Mouse (Mus musculus) MEL (cell line): Measurements from ENCODE around the gene Pfkm. TPM values are rescaled to one million over a fixed set of nuclear protein-coding genes. Genes with fewer than 3 reads are reported as not detected.

ENCODE experiments used
- DNase-seq: peaks from one replicate; pipeline ENCODE4 v3.0.0; 2011; ENCODE audit warnings: low read depth, low spot score
- H3K27ac ChIP-seq: 2 replicates; pipeline ENCODE4 v1.5.1; 2012; ENCODE audit warnings: low read depth, mild to moderate bottlenecking, control low read depth, low read length, moderate library complexity; ENCODE audit not compliant: control insufficient read depth
- H3K27me3 ChIP-seq, 2 experiments: fragments of 150-350 bp in 1 of 2; sonication (generic) in 1 of 2; 2 replicates each; pipeline ENCODE4 v1.6.1; 2012; ENCODE audit warnings: low read length in 2 of 2, mild to moderate bottlenecking in 2 of 2, improper control_type of control experiment in 1 of 2, moderate library complexity in 1 of 2; ENCODE audit not compliant: insufficient read depth in 2 of 2, control insufficient read depth in 1 of 2
- H3K36me3 ChIP-seq, 2 experiments: 2 replicates each; pipeline ENCODE4 v1.6.1; 2012 to 2014; ENCODE audit warnings: low read length in 2 of 2, improper control_type of control experiment in 1 of 2, inconsistent platforms in 1 of 2, mild to moderate bottlenecking in 1 of 2; ENCODE audit not compliant: insufficient read depth in 2 of 2, control insufficient read depth in 1 of 2
- H3K4me1 ChIP-seq, 2 experiments: fragments of 150-350 bp in 1 of 2; sonication (generic) in 1 of 2; 2 replicates each; pipeline ENCODE4 v1.6.1; 2012; ENCODE audit warnings: low read length in 2 of 2, improper control_type of control experiment in 1 of 2, mild to moderate bottlenecking in 1 of 2; ENCODE audit not compliant: insufficient read depth in 2 of 2, control insufficient read depth in 1 of 2
- H3K4me3 ChIP-seq, 2 experiments: fragments of 150-350 bp in 1 of 2; sonication (generic) in 1 of 2; 2 replicates each; pipeline ENCODE4 v1.5.1; 2012; ENCODE audit warnings: low read depth in 2 of 2, low read length in 2 of 2, mild to moderate bottlenecking in 2 of 2, moderate library complexity in 2 of 2, control low read depth in 1 of 2, improper control_type of control experiment in 1 of 2; ENCODE audit not compliant: control insufficient read depth in 1 of 2, insufficient read depth in 1 of 2
- H3K79me2 ChIP-seq: 2 replicates; pipeline ENCODE4 v1.6.1; 2012; ENCODE audit warnings: mild to moderate bottlenecking, low read length, moderate library complexity; ENCODE audit not compliant: control insufficient read depth, poor library complexity, insufficient read depth
- H3K9ac ChIP-seq: 2 replicates; pipeline ENCODE4 v1.6.1; 2012; ENCODE audit warnings: low read depth, mild to moderate bottlenecking, control low read depth, low read length, moderate library complexity; ENCODE audit not compliant: control insufficient read depth, poor library complexity, severe bottlenecking
- H3K9me3 ChIP-seq: fragments of 150-350 bp; sonication (generic); replicated peaks from 2 replicates; pipeline ENCODE4 v1.6.1; 2012; ENCODE audit warnings: mild to moderate bottlenecking, low read length, improper control_type of control experiment, moderate library complexity; ENCODE audit not compliant: insufficient read depth
- BHLHE40 ChIP-seq: IDR thresholded peaks from 2 replicates; pipeline ENCODE4 v1.6.1; 2012; ENCODE audit warnings: low read depth, mild to moderate bottlenecking, inconsistent platforms, low read length, improper control_type of control experiment, borderline replicate concordance
- CHD2 ChIP-seq: IDR thresholded peaks from 2 replicates; pipeline ENCODE4 v1.6.1; 2011; ENCODE audit warnings: low read length, improper control_type of control experiment
- CTCF ChIP-seq, 3 experiments: IDR thresholded peaks in 2 of 3; conservative IDR thresholded peaks in 1 of 3; 2 replicates each; pipeline ENCODE4 v1.5.1; 2011 to 2012; ENCODE audit warnings: low read length in 3 of 3, low read depth in 2 of 3, mild to moderate bottlenecking in 2 of 3, improper control_type of control experiment in 1 of 3, inconsistent platforms in 1 of 3, mixed read lengths in 1 of 3, moderate library complexity in 1 of 3; ENCODE audit not compliant: control insufficient read depth in 1 of 3, insufficient read depth in 1 of 3, poor library complexity in 1 of 3, severe bottlenecking in 1 of 3
- KAT2A ChIP-seq: conservative IDR thresholded peaks from 2 replicates; pipeline ENCODE4 v1.6.1; 2012; ENCODE audit warnings: low read depth, low read length, improper control_type of control experiment, inconsistent platforms
- MAFK ChIP-seq: IDR thresholded peaks from 2 replicates; pipeline ENCODE4 v1.6.1; 2011; ENCODE audit warnings: low read depth, mild to moderate bottlenecking, low read length, improper control_type of control experiment, borderline replicate concordance
- MEF2A ChIP-seq: IDR thresholded peaks from 2 replicates; pipeline ENCODE4 v1.6.1; 2014; ENCODE audit warnings: low read depth, mild to moderate bottlenecking, inconsistent platforms, low read length, improper control_type of control experiment; ENCODE audit not compliant: poor library complexity, insufficient replicate concordance, severe bottlenecking; ENCODE audit errors: extremely low read depth
- MXI1 ChIP-seq: IDR thresholded peaks from 2 replicates; pipeline ENCODE4 v1.6.1; 2011; ENCODE audit warnings: mild to moderate bottlenecking, low read depth, low read length, improper control_type of control experiment
- MYB ChIP-seq: IDR thresholded peaks from 2 replicates; pipeline ENCODE4 v1.6.1; 2011; ENCODE audit warnings: mild to moderate bottlenecking, low read depth, low read length, improper control_type of control experiment
- NELFE ChIP-seq: IDR thresholded peaks from 2 replicates; pipeline ENCODE4 v1.6.1; 2011; ENCODE audit warnings: low read depth, low read length, improper control_type of control experiment
- POLR2AphosphoS2 ChIP-seq: IDR thresholded peaks from 2 replicates; pipeline ENCODE4 v1.6.1; 2011; ENCODE audit warnings: low read length, improper control_type of control experiment
- POLR2AphosphoS5 ChIP-seq: IDR thresholded peaks from 2 replicates; pipeline ENCODE4 v1.6.1; 2012; ENCODE audit warnings: low read depth, borderline replicate concordance, mild to moderate bottlenecking, inconsistent platforms, low read length, moderate library complexity, mixed read lengths
- SMC3 ChIP-seq: IDR thresholded peaks from 2 replicates; pipeline ENCODE4 v1.6.1; 2011; ENCODE audit warnings: low read depth, low read length, improper control_type of control experiment
- TCF12 ChIP-seq: IDR thresholded peaks from 2 replicates; pipeline ENCODE4 v1.6.1; 2014; ENCODE audit warnings: low read depth, mild to moderate bottlenecking, inconsistent platforms, low read length, improper control_type of control experiment, moderate library complexity
- USF1 ChIP-seq: IDR thresholded peaks from 2 replicates; pipeline ENCODE4 v1.6.1; 2014; ENCODE audit warnings: low read depth, mild to moderate bottlenecking, inconsistent platforms, low read length, improper control_type of control experiment, moderate library complexity
- ZC3H11A ChIP-seq: IDR thresholded peaks from 2 replicates; pipeline ENCODE4 v1.6.1; 2012; ENCODE audit warnings: low read depth, mild to moderate bottlenecking, inconsistent platforms, low read length, improper control_type of control experiment
- ZKSCAN1 ChIP-seq: IDR thresholded peaks from 2 replicates; pipeline ENCODE4 v1.6.1; 2012; ENCODE audit warnings: low read depth, mild to moderate bottlenecking, inconsistent platforms, low read length, improper control_type of control experiment, moderate library complexity
- polyA plus RNA-seq, 2 experiments: library from polyadenylated mRNA; stranded (reverse) in 1 of 2; unstranded in 1 of 2; fragments of >175 nt in 1 of 2; fragments of >200 nt in 1 of 2; gene quantifications; 2 replicates each; pipeline versions ENCODE4 v1.2.1 to v1.2.4; 2012; ENCODE audit warnings: low replicate concordance in 2 of 2, low read depth in 1 of 2; ENCODE audit not compliant: insufficient read length in 2 of 2, insufficient read depth in 1 of 2, missing spikeins in 1 of 2
- total RNA-seq: library from RNA; depleted of rRNA; stranded (reverse); fragments of 300-350 nt; gene quantifications from 2 replicates; pipeline ENCODE4 v1.2.3, GENCODE M21; 2012

The Pfkm gene
- total and polyA plus RNA-seq, 3 experiments: 125 to 150 TPM; not detected in 1

DNA sequence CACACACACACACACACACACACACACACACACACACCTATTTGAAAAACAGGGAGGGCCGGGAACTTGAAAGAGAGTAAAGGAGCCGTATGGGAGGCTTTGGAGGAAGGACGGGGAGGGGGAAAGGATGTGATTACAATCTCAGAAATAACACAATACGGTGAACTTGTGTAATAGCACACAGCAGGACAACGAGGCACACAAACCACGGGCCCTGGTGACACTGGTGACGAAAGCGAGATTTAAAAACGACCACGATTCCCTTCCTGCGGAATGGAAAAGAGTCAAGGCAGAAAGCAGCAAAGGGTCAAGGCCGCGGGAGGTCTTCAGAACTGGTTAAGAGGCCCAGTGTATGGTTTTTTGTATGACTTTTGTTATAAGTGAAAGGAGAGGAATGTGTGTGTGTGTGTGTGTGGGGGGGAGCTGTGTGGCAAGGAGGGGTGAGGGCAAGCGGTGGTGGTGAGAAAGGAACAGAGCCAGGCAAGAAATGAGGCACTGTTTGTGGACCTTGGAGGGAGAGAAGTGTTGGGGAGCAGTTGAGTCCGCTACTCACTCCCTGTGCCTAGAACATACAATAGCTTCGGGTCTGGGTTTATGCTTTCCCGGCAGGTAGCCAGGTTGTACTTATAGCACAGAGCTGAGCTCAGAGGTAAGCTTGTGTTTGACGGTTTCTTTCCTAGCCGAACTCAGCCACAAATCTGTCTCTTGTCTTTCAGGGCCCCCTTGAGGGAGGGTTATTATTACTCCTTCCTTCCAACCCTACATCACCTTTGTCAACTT lies 68.8 kb downstream of the Pfkm start:
- no peaks in the 10 kb centered on the region for H3K4me1 ChIP-seq
- H3K79me2 ChIP-seq: no peaks in the 10 kb centered on the region
- H3K9me3 ChIP-seq: no peaks in the 10 kb centered on the region
- DNase-seq: no peak
- TF ChIP-seq ZC3H11A (no peak), POLR2AphosphoS5 (no peak), KAT2A (no peak), POLR2AphosphoS2 (no peak), MYB (no peak), CHD2 (no peak)
- TF ChIP-seq, all 39 proteins: peak for 0
- Histone ChIP-seq H3K4me3 (no peak overlapping the region), H3K27ac (no peak overlapping the region), H3K27me3 (peaks cover 9 to 34% of the 10 kb centered on the region in 2 experiments), H3K36me3 (peaks cover 0 to 2% of the 10 kb centered on the region in 2 experiments; a peak in 1 of 4 replicates), H3K9ac (no peak overlapping the region)

DNA sequence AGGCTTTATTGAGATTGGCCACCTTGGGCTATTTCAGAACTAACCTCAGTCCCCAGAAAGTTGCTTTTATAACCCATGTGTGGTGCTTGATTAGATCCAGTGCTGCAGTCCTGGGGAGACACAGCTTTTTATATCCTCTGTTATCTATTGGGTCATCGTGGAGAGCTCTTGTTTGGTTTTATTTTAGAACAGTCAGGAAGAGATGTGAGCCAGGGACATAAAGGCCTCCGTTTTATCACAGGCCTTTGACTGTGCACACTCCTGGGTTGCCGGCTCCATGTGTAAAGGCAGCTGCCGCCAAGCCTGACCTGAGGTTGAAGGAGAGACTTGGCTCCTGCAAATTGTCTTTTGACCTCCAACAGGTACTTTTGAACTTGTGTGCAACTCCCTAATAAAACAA lies 70.2 kb downstream of the Pfkm start:
- H3K79me2 ChIP-seq: no peaks in the 10 kb centered on the region
- H3K9ac ChIP-seq: no peak overlapping the region
- TF ChIP-seq NELFE (no peak), USF1 (no peak), MXI1 (no peak), MYB (no peak), TCF12 (no peak), SMC3 (no peak)
- H3K9me3 ChIP-seq: no peaks in the 10 kb centered on the region
- H3K4me3 ChIP-seq: no peak overlapping the region
- no peaks in the 10 kb centered on the region for H3K4me1 ChIP-seq
- H3K27me3 ChIP-seq: peaks cover 10 to 38% of the 10 kb centered on the region in 2 experiments
- H3K27ac ChIP-seq: no peak overlapping the region
- DNase-seq: no peak
- no peaks in the 10 kb centered on the region for H3K36me3 ChIP-seq

DNA sequence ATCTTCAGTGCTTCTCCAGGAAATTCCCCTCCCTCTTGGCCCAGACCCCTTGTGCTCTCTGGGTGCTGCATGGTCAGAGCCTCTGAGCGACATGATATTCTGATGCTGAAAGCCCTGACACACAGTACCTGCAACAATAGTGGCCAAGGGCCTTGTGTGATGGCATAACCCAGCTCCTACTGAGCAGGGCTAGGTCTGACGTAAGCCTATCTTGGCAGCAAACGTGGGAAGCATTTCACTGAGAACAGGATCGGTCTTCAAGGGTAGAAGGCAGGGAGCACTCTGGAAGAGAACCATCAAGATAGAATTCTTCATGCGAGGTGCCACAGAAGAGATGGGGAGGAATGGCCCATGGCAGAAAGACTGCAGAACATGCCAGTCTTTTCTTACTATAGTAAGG lies 73.1 kb downstream of the Pfkm start, which contains the start of gene Asb8:
Gene Asb8, minus strand, starts transcription at position 101 of the 400 bp plus-strand sequence.
- H3K79me2 ChIP-seq: no peaks in the 10 kb centered on the region
- H3K27me3 ChIP-seq: peaks cover 23 to 39% of the 10 kb centered on the region in 2 experiments
- no peaks in the 10 kb centered on the region for H3K4me1 ChIP-seq
- DNase-seq: no peak
- H3K36me3 ChIP-seq: no peaks in the 10 kb centered on the region
- TF ChIP-seq BHLHE40 (no peak), POLR2AphosphoS2 (no peak), MAFK (no peak), ZKSCAN1 (no peak), CTCF (IDR thresholded peaks at IDR 0.05 in 2 of 3, conservative IDR thresholded peaks at IDR 0.05 in 1 of 3; ENCODE audit: control insufficient read depth in 1 of 3, insufficient read depth in 1 of 3, low read depth in 2 of 3, low read length in 3 of 3, poor library complexity in 1 of 3, severe bottlenecking in 1 of 3) (no peak), MEF2A (no peak)
- no peak within 1 kb of the TSS for H3K4me3 ChIP-seq
- no peak within 1 kb of the TSS for H3K9ac ChIP-seq
- H3K9me3 ChIP-seq: no peaks in the 10 kb centered on the region
- no peak within 1 kb of the TSS for H3K27ac ChIP-seq
